Mouse (Mus musculus) cortical plate, adult 2 months (tissue): ENCODE data around the gene Stxbp5. TPM values are rescaled to one million over a fixed set of nuclear protein-coding genes. Genes with fewer than 3 reads are reported as not detected.

Experiments
- H3K27ac ChIP-seq: fragments of 200-500 bp; 2 replicates; pipeline ENCODE4 v1.5.1; 2012; ENCODE audit warnings: low read length, control low read depth, inconsistent platforms; ENCODE audit not compliant: insufficient read depth
- H3K4me1 ChIP-seq: fragments of 200-500 bp; 2 replicates; pipeline ENCODE4 v1.6.1; 2011; ENCODE audit warnings: low read length; ENCODE audit not compliant: control insufficient read depth, insufficient read depth
- H3K4me3 ChIP-seq: fragments of 200-500 bp; 2 replicates; pipeline ENCODE4 v1.5.1; 2011; ENCODE audit warnings: mild to moderate bottlenecking, low read length, control low read depth; ENCODE audit not compliant: insufficient read depth
- CTCF ChIP-seq: fragments of 200-500 bp; IDR thresholded peaks from 2 replicates; pipeline ENCODE4 v1.5.1; 2011; ENCODE audit warnings: mild to moderate bottlenecking, control low read depth, low read length; ENCODE audit not compliant: insufficient read depth; ENCODE audit errors: extremely low read depth
- POLR2A ChIP-seq: fragments of 200-500 bp; IDR thresholded peaks from 2 replicates; pipeline ENCODE4 v1.6.1; 2011; ENCODE audit warnings: mild to moderate bottlenecking, low read length, control low read depth; ENCODE audit not compliant: insufficient read depth; ENCODE audit errors: extremely low read depth
- polyA plus RNA-seq: library from polyadenylated mRNA; depleted of rRNA; stranded (reverse); fragments of >200 nt; gene quantifications from 2 replicates; pipeline ENCODE4 v1.2.3, GENCODE M21; 2012

Gene Stxbp5
- polyA plus RNA-seq, 1 experiment: 31.9 TPM

DNA sequence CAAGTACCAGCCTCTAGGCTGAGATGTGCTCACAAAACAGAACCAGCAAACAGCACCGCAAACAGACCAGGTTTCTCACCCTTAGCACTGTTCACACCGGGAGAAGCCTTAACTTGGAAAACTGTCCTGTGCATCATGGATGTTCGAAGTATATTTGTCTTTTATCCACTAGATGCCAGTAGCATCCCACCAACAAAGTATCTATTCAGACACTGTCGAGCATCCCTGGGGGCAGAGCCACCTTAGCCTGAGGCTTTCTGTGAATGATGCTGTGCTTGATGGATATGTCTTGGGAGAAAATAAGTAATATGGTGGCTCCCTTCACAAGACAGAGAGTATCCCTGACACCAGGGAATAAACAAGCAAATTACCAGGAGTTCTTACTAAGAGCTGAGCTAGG is 87.0 kb downstream of the Stxbp5 start:
- no peak overlapping the region for H3K27ac ChIP-seq
- H3K4me1 ChIP-seq: no peaks in the 10 kb centered on the region
- H3K4me3 ChIP-seq: no peak overlapping the region
- TF ChIP-seq CTCF: peak; percentile 60
- no peak for TF ChIP-seq POLR2A

DNA sequence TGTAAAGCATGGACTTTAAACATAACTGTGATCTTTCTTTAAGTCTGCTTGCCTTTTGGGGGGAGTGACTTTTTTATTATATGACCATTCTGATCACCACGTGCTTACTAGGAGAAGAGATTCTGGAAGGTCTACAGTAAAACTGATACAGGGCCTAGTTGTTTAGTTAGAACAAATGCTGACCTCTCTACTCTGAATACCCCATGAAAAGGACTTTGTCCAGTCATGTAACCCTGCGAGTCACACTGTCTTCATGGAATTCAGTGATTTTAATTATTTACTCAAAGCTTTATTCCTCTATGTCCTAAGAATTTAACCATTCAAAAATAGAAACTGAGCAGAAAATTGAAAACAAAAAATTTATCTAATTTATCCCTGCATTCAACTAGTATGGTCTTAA is 93.3 kb downstream of the Stxbp5 start:
- TF ChIP-seq POLR2A (no peak), CTCF (no peak)
- Histone ChIP-seq H3K27ac (no peak overlapping the region), H3K4me1 (peaks cover 3% of the 10 kb centered on the region; the same call in 1 of the 2 replicates), H3K4me3 (no peak overlapping the region)

DNA sequence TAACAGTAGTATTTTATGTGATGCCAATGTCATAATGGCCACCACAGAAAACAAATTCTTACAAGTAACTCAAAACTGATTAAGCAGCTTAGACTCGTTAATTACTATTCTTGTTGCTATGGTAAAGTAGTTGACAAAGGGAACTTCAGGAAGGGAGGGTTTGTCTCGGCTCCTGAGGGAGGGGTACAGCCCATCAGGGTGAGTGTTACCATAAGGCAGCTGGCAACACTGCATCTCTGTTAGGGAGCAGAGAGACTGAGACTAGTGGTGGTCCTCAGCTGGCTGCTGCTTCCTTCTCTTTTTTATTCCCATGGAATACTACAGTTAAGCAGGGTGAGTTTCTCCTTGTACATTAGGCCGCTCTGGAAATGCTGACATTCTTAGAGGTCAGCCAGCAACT is 95.5 kb downstream of the Stxbp5 start:
- TF ChIP-seq CTCF: no peak
- no peak overlapping the region for H3K4me3 ChIP-seq
- H3K27ac ChIP-seq: no peak overlapping the region

DNA sequence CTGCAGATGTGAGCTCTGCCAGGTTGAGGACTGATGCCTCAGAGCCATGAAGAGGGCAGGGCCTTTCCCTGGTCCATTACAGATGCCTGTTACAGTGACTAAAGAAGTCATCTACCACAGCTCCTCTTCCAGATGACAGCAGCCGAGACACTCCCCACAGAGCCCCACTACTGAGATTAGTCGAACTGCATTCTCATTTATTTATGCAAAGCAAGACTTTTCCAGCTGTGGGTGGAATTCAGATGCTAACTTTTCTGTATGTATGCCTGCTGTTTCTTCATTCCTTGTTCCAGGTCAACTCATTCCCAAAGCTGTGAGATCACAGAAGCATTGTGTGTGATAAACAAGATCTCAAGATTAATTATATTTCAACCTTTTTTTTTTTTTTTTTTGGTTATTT is 97.8 kb downstream of the Stxbp5 start:
- TF ChIP-seq POLR2A (no peak), CTCF (no peak)
- Histone ChIP-seq H3K27ac (no peak overlapping the region), H3K4me3 (no peak overlapping the region), H3K4me1 (peaks cover 3% of the 10 kb centered on the region; the same call in 1 of the 2 replicates)

More for the DNA sequence above, 95.5 kb downstream of the Stxbp5 start:
- H3K4me1 ChIP-seq: peaks cover 3% of the 10 kb centered on the region; the same call in 1 of the 2 replicates

DNA sequence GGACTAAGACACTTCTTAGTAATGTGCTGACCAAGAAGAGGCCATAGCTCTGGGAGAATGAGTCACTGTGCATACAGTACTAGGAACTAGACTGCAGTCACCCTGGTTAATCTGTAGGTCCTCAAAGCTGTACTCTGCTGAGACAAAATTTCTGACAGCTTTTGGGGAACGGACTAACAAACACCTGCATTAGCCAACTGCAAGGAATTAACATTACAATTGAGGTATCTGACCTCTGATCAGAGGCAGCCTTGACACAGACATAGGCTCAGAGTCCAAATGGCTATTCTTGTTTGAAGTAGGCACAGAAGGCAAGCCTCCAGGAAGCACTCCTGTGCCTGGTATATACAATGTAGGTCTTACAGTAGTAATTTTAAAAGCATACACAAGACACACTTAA is 99.3 kb downstream of the Stxbp5 start:
- TF ChIP-seq CTCF (no peak), POLR2A (no peak)
- H3K27ac ChIP-seq: no peak overlapping the region

DNA sequence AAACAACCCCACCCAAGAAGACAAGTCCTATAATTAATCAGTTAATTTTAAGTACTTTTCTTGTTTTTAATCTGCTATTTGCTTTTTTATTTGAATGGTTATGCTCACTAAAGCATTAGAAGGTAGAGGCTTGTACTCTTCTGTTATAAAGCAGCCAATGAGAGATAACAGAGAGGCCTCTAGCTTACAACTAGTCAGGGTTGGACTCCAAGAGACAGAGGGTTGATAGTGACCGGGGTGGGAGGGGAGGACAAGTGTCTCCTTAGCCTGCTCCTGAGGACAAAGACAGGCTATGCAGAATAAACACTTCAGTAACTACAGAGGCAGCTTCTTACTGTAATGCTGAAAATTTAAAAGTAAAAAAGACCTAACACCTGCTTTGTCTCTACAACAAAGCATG is 101.8 kb downstream of the Stxbp5 start:
- Histone ChIP-seq H3K4me1 (no peaks in the 10 kb centered on the region; the same call in 1 of the 2 replicates), H3K4me3 (no peak overlapping the region), H3K27ac (no peak overlapping the region)
- TF ChIP-seq CTCF: no peak
- TF ChIP-seq POLR2A: no peak

More for the DNA sequence above, 99.3 kb downstream of the Stxbp5 start:
- Histone ChIP-seq H3K4me3 (no peak overlapping the region), H3K4me1 (no peaks in the 10 kb centered on the region; the same call in 1 of the 2 replicates)

DNA sequence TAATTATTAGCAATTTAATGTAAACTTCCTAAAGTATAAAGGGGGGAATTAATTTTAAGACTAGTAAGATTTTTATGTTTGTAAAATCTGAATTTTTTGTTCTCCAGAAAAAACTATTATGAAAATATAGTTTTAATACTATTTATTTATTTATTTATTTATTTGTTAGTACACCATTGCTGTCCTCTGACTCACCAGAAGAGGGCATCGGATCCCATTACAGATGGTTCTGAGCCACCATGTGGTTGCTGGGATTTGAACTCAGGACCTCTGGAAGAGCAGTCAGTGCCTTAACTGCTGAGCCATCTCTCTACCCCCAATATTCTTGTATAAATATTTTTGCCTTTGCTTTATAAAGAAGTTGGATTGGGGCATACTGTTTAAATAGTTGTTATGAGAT is 104.5 kb downstream of the Stxbp5 start:
- no peak for TF ChIP-seq POLR2A
- no peak for TF ChIP-seq CTCF
- H3K27ac ChIP-seq: no peak overlapping the region
- no peak overlapping the region for H3K4me3 ChIP-seq
- H3K4me1 ChIP-seq: no peaks in the 10 kb centered on the region; the same call in 1 of the 2 replicates

DNA sequence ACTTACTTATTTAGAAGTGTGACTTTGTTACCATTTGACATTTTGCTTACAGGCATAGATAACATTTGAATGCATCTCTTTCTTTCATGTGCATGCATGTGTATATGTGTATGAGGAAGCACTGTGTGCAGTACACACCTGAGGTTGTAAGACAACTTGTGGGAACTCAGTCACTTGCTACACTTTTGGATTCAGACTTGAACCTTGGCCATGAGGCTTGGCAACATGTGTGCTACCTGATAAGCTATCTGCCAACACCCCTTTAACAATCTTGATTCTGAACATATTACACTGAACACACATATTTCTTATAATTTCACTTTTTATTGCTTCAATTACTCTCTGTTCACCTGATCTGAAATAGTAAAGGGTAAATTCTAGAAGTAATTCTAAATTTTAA is 106.5 kb downstream of the Stxbp5 start:
- Histone ChIP-seq H3K4me3 (no peak overlapping the region), H3K27ac (no peak overlapping the region), H3K4me1 (no peaks in the 10 kb centered on the region; the same call in 1 of the 2 replicates)
- TF ChIP-seq POLR2A (no peak), CTCF (no peak)

DNA sequence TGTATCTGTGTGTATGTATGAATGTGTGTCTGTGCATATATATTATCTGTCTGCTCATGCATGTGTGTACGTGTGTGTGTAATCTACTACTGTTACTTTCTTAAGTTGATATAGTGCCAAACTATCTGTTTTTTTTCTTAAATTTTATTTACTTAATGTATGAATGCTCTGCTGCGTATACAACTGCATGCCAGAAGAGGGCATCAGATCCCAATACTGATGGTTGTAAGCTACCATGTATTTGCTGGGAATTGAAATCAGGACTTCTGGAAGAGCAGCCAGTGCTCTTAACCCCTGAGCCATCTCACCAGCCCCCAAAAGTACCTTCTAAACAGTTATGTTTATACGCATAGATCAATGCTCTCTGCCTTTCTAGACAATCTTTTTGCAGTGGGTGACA is 109.9 kb downstream of the Stxbp5 start:
- H3K4me1 ChIP-seq: no peaks in the 10 kb centered on the region; the same call in 1 of the 2 replicates
- no peak overlapping the region for H3K27ac ChIP-seq
- TF ChIP-seq POLR2A: no peak
- H3K4me3 ChIP-seq: no peak overlapping the region

DNA sequence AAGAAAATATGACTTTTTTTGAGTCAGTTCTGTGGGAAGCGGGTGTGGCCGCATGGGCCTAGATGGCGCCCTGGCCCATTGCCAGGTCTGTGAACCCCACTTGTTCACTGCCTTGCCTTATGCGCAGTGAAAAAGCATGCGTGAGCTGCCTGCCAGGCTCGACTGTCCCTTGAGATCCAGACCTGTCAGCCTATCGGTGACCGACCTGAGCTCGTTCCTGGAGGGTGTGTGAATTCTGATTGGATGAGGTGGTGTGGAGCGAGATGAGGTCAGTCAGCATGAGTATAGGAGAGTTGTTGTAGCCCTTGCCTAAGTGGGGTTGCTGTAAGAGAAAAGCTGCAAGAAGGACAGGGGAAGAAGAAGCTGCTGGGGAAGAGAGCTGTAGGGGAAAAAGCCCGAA is 114.4 kb downstream of the Stxbp5 start:
- Histone ChIP-seq H3K27ac (no peak overlapping the region), H3K4me3 (no peak overlapping the region), H3K4me1 (no peaks in the 10 kb centered on the region)
- TF ChIP-seq POLR2A (no peak), CTCF (no peak)

DNA sequence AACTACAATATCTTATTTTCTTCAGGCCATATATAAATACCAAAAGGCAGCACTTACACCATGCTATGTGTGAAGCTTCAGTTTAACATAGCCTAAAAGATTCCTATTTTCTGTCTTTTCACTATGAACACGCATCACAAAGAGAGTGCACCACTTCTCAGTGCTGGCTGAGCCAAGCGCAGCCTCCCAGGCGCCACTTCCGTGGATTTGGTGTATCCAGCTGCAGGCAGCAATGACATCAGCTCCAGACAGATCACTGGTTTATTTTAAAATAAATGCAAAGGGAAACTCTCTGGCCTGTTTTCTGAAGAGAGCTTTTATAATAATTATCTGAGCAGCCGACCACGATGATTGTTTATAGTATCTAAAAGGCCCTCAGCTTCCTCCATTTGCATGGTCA is 115.2 kb downstream of the Stxbp5 start:
- no peaks in the 10 kb centered on the region for H3K4me1 ChIP-seq
- no peak overlapping the region for H3K27ac ChIP-seq
- H3K4me3 ChIP-seq: no peak overlapping the region
- TF ChIP-seq POLR2A (no peak), CTCF (no peak)
